Mouse (Mus musculus) forebrain, embryonic 14.5 days (tissue): Measurements from ENCODE around the gene Nxnl1. TPM values are rescaled to one million over a fixed set of nuclear protein-coding genes. Genes with fewer than 3 reads are reported as not detected.

Experiments
- ATAC-seq: fragments of 200-750 bp; cut with Nextera tagmentation; 2 replicates; pipeline ENCODE4 v1.8.0; 2017; ENCODE audit warnings: mild to moderate bottlenecking, moderate library complexity
- DNase-seq: peaks from one replicate; pipeline ENCODE4 v3.0.0-alpha.2; 2015; ENCODE audit warnings: low spot score
- H3K27ac ChIP-seq: fragments of 300-500 bp; sonication (generic); 2 replicates; pipeline ENCODE4 v1.5.1; 2014; ENCODE audit warnings: low read depth, mild to moderate bottlenecking, control low read depth, low read length, moderate library complexity
- H3K27me3 ChIP-seq: fragments of 300-500 bp; sonication (generic); replicated peaks from 2 replicates; pipeline ENCODE4 v1.6.1; 2014; ENCODE audit warnings: low read length, control low read depth, mixed read lengths; ENCODE audit not compliant: control insufficient read depth, insufficient read depth
- H3K36me3 ChIP-seq: fragments of 300-500 bp; sonication (generic); 2 replicates; pipeline ENCODE4 v1.6.1; 2014; ENCODE audit warnings: low read length, control low read depth; ENCODE audit not compliant: control insufficient read depth, insufficient read depth
- H3K4me1 ChIP-seq: fragments of 300-500 bp; sonication (generic); 2 replicates; pipeline ENCODE4 v1.6.1; 2014; ENCODE audit warnings: antibody characterized with exemption, low read length, control low read depth; ENCODE audit not compliant: control insufficient read depth, insufficient read depth
- H3K4me2 ChIP-seq: fragments of 300-500 bp; sonication (generic); 2 replicates; pipeline ENCODE4 v1.6.1; 2014; ENCODE audit warnings: mild to moderate bottlenecking, control low read depth, low read length
- H3K4me3 ChIP-seq: fragments of 300-500 bp; sonication (generic); 2 replicates; pipeline ENCODE4 v1.5.1; 2014; ENCODE audit warnings: low read depth, low read length, control low read depth
- H3K9ac ChIP-seq: fragments of 300-500 bp; sonication (generic); 2 replicates; pipeline ENCODE4 v1.6.1; 2014; ENCODE audit warnings: mild to moderate bottlenecking, low read length, control low read depth, moderate library complexity
- H3K9me3 ChIP-seq: fragments of 300-500 bp; sonication (generic); replicated peaks from 2 replicates; pipeline ENCODE4 v1.6.1; 2016; ENCODE audit warnings: low read length, control low read depth, mixed read lengths; ENCODE audit not compliant: control insufficient read depth
- WGBS: fragments of 180-500 bp; shearing (Covaris S2); extraction: QIAGEN DNeasy Blood & Tissue Kit; methylation state at CpG from one replicate; pipeline ENCODE4 v1.1.7; 2014; 5-methylcytosine and 5-hydroxymethylcytosine counted together
- polyA plus RNA-seq: library from polyadenylated mRNA; unstranded; fragments of >200 nt; fragmentation: Nextera tagmentation; extraction: Ambion mirVana; gene quantifications from 2 replicates; pipeline ENCODE4 v1.2.1, GENCODE M21; 2014

Gene Nxnl1
- polyA plus RNA-seq, 1 experiment from 2014 or later: not detected

DNA sequence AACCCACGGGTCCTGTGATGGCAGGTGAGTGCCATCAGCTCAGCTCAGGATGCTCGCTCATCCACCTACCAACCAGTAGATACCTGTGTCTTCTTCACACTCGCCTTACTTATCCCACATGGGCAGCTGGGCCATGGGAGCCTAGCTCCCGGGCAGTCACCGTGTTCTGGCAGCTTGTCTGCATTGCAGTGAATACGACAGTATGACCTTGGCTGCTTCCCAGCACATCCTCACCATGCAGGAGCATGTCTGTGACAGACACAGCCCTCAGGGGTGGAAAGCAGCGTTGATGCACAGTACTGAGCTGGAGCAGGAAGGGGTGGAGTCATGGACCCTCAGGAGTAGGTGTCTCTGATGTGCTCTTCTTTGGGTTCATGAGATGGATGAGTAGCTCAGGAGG lies 8.0 kb upstream of the Nxnl1 start:
- no peaks in the 10 kb centered on the region for H3K9me3 ChIP-seq
- peaks cover 2% of the 10 kb centered on the region; the same call in 1 of the 2 replicates for H3K36me3 ChIP-seq
- H3K9ac ChIP-seq: no peak overlapping the region
- no peak overlapping the region for H3K4me2 ChIP-seq
- no peaks in the 10 kb centered on the region for H3K27me3 ChIP-seq
- H3K4me3 ChIP-seq: no peak overlapping the region
- DNase-seq: no peak
- 71% methylated on average over 7 of the region's 7 CpGs for WGBS
- H3K4me1 ChIP-seq: peaks cover 20% of the 10 kb centered on the region
- ATAC-seq: no peak
- H3K27ac ChIP-seq: no peak overlapping the region

DNA sequence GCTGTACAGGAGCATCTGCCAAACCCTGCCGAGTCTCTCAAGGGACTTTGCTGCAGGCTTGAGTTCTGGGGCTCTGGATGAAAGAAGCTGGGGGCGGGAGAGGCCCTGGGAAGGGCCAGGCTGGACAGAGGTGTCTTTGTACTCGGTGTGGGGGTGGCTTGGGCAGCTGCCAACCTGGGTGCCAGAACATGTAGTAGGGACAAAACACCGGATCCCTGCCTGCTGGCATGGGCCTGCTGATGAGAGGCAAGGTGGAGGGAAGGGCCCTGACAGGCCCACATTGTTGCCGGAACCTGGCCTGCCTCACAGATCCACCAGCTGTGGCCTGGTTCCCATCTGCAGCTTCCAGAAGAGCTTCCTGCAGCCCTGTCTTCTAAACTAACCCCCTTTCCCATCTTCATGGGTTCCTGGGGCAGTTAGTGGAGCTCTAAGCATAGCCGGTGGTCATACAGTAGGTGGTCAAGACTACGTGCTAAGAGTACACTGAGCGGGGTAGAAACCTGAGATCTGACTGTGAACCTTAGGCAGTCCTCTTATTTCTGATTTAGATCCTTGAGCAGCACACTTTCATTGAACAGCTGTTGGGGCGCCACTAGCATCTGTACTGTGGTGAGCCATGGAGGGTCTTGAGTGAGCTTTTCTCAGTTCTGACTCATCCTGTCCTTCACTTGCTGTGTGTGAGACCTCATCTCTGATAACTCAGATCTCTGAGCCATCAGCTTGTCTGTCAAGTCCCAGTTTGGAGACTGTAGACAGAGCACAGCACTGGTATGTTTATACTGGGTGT lies 6.6 kb upstream of the Nxnl1 start:
- ATAC-seq (peak; percentile 15), DNase-seq (peak; percentile 89)
- Histone ChIP-seq H3K9me3 (no peaks in the 10 kb centered on the region), H3K4me2 (peak overlapping the region; percentile 81), H3K27me3 (no peaks in the 10 kb centered on the region), H3K4me3 (0 out of 2 replicates have a peak overlapping the region, but pooled peaks have one; percentile 5), H3K36me3 (no peaks in the 10 kb centered on the region), H3K27ac (peak overlapping the region; percentile 87), H3K4me1 (peaks cover 23% of the 10 kb centered on the region), H3K9ac (peak overlapping the region; percentile 41)
- 44% methylated on average over 9 of the region's 9 CpGs for WGBS

DNA sequence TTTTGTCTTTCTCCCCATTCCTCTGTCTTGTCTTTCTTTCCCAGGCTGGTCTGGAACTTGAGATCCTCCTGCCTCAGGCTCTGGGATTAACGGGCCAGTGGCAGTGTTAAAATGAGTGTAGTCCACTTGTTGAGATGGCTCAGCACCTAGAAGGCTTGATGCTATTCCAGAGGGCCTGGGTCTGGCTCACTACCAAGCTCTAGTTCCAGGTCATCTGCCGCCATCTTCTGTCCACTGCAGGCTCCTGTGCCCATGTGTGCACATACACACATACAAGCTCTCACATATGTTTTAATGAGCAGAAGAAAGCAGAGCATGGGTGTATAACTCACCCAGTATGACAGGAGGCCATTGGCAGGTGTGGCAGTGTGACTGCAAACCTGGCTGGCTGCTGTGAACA lies 5.7 kb upstream of the Nxnl1 start:
- H3K27ac ChIP-seq: peak overlapping the region; percentile 87
- no peaks in the 10 kb centered on the region for H3K27me3 ChIP-seq
- 0 out of 2 replicates have a peak overlapping the region, but pooled peaks have one; percentile 64 for H3K4me3 ChIP-seq
- DNase-seq (no peak), ATAC-seq (no peak)
- H3K9ac ChIP-seq: no peak overlapping the region
- H3K9me3 ChIP-seq: no peaks in the 10 kb centered on the region
- peaks cover 23% of the 10 kb centered on the region for H3K4me1 ChIP-seq
- 78% methylated on average over 2 of the region's 2 CpGs for WGBS
- H3K36me3 ChIP-seq: no peaks in the 10 kb centered on the region
- peak overlapping the region; percentile 81 for H3K4me2 ChIP-seq

DNA sequence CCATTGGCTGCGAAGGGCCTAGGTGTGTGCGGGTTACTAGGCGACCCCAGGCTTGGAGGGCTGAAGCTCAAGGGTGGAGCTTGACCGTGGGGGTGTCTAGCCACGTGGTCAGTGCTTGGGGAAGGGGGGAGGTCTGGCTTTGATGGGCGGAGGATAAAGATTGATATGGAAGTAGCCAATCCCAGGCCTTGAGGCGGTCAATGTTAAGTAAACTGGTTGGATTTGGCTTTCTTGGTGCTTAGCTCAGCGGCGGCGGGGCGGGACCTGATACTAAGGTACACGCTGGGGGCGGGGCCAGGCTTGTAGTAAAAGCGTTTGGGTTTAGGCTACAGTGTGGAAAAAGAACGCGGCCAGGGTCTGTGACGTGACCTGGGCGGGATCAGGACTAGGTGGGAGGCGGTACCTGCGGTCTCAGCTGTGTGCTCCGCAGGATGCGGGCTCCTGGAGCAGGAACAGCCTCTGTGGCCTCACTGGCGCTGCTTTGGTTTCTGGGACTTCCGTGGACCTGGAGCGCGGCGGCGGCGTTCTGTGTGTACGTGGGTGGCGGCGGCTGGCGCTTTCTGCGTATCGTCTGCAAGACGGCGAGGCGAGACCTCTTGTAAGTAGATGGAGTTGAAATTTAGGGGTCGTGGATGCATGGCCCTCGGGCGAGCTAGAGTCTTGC lies 4.0 kb upstream of the Nxnl1 start:
- Histone ChIP-seq H3K4me1 (peaks cover 23% of the 10 kb centered on the region), H3K27me3 (no peaks in the 10 kb centered on the region), H3K4me2 (peak overlapping the region; percentile 81), H3K9me3 (no peaks in the 10 kb centered on the region), H3K4me3 (peak overlapping the region; percentile 64), H3K36me3 (no peaks in the 10 kb centered on the region), H3K9ac (peak overlapping the region; percentile 75), H3K27ac (peak overlapping the region; percentile 79)
- ATAC-seq: peak; percentile 89
- DNase-seq: peak; percentile 98
- under 1% methylated on average over 41 of the region's 41 CpGs for WGBS

DNA sequence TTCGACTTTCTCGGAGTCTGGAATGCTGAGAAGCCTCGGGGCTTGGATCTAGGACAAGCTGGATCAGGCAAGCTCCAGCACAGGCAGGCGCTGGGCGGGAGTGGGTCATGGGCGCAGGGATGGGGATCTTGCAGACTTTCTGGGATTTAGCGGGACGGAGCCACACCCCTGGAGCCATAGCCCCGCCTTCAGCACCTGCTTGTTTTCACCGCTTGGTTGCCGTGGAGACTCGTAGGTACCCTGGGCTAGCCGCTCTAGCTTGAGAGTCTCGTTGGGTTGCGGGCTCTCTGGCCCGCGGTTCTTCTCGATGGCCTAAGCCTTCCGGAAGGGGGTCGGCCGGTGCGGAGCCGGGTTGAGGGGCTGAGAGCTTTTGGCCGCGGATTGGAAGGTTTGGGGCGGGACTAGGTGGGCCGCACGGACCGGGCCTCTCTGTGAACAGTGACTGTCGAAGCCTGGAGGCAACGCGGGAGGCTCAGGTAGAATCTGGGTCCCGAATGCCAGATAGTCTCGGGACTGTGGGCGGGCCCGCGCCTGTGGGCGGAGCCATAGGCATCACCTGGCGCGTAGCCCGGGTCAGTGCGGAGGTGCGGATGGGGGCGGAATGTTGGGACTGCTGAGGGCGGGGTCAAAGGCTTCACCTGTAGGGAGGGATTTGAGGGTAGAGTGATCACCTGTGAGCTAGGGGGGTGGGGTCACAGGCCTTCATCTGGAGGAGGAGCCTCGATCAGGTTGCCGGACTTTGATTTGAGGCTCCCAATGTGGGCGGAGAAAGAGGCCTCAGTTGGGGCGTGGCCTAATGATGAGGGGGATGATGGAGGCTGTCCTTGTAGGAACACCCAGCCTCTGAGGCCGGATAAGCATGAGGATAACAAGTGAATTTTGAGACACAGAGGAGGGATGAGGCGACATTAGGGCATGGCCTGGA lies 3.2 kb upstream of the Nxnl1 start:
- Histone ChIP-seq H3K27ac (peak overlapping the region; percentile 79), H3K9ac (peak overlapping the region; percentile 75), H3K36me3 (no peaks in the 10 kb centered on the region), H3K4me3 (peak overlapping the region; percentile 64), H3K4me1 (peaks cover 23% of the 10 kb centered on the region), H3K9me3 (no peaks in the 10 kb centered on the region), H3K4me2 (peak overlapping the region; percentile 81), H3K27me3 (no peaks in the 10 kb centered on the region)
- peak; percentile 78 for ATAC-seq
- under 1% methylated on average over 50 of the region's 51 CpGs for WGBS
- DNase-seq: peak; percentile 95

DNA sequence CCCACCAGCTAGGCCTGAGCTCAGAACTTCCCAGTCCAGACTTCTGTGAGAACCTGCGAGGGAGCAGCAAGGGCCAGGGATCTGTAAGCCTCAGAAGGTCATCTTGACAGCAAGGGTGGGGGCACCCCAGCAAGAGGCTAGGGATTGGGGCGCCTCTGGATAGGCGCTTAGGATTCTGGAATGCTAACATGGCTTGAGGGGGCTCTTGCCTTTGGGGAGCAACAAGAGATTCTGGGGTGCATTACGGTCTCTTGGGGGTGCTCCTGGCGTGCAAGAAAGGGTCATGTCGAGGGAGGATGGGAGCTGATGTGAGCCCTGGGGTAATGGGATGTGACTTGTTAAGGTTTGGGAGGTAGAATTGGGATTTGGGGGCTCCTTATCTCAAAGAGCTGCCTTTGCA lies 2.5 kb upstream of the Nxnl1 start:
- WGBS: 14% methylated on average over 6 of the region's 6 CpGs
- peak overlapping the region; percentile 75 for H3K9ac ChIP-seq

DNA sequence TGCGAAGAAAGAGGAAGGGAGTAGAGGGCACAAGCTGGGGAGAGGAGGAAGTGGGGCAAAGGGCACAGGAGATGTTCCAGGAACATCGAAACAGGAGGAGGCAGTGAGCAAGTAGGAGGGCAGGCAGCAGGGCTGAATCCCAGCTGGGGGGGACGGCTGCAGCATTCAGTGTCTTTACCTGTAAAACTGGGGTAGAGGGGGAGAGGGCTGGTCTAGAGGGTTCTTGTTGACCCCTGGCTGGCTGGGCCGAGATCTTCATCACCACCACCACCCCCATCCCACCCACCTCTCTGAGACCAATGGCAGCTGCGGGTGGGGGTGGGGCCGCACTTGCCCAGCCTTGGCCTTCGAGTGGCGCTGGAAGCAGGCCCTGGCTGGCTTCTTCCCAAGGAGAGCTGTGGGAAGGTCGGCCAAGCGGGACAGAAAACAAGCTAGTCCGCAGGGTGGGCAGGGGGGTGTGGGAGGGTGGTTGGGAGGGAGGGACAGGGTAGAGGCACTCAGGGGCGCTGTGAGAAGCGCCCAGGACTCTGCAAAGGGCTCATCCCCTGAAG lies 2.1 kb upstream of the Nxnl1 start, which contains the start of gene Slc27a1:
Gene Slc27a1, plus strand, starts transcription at position 496 of the 551 bp plus-strand sequence.
- DNase-seq (peak; percentile 77), ATAC-seq (no peak)
- WGBS: 11% methylated on average over 13 of the region's 13 CpGs
- Histone ChIP-seq H3K9ac (peak within 1 kb of the TSS; percentile 75), H3K4me2 (peak within 1 kb of the TSS; percentile 81), H3K9me3 (no peaks in the 10 kb centered on the region), H3K36me3 (no peaks in the 10 kb centered on the region), H3K4me3 (peak within 1 kb of the TSS; percentile 64), H3K27ac (peak within 1 kb of the TSS; percentile 79), H3K27me3 (no peaks in the 10 kb centered on the region), H3K4me1 (peaks cover 23% of the 10 kb centered on the region)

More for the DNA sequence above, 2.5 kb upstream of the Nxnl1 start:
- Histone ChIP-seq H3K4me2 (peak overlapping the region; percentile 81), H3K36me3 (no peaks in the 10 kb centered on the region), H3K4me1 (peaks cover 23% of the 10 kb centered on the region), H3K27ac (peak overlapping the region; percentile 79), H3K27me3 (no peaks in the 10 kb centered on the region), H3K9me3 (no peaks in the 10 kb centered on the region), H3K4me3 (peak overlapping the region; percentile 64)
- no peak for DNase-seq
- ATAC-seq: no peak

DNA sequence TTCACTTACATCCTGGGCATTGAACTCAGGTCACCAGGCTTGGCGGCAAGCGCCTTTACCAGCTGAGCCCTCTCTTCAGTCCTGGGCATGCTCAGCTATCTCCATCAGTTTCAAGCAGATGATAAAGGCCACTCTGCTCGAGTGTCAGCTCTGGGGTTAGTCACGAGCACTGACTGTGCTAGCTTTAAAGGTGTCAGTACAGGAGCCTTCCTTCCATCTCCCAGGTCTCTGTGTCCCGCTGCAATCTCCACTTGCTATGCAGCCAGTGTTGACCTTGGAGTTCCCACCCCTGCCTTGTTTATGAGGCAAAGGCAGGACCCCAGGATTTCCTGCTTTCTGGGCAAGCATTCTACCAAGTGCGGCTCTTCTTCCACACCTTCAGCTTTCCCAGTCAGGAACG lies 1.2 kb upstream of the Nxnl1 start:
- H3K4me2 ChIP-seq: no peak overlapping the region
- no peaks in the 10 kb centered on the region for H3K36me3 ChIP-seq
- H3K27ac ChIP-seq: no peak overlapping the region
- peaks cover 6% of the 10 kb centered on the region for H3K27me3 ChIP-seq
- H3K9ac ChIP-seq: no peak overlapping the region
- H3K4me1 ChIP-seq: peaks cover 21% of the 10 kb centered on the region
- H3K9me3 ChIP-seq: no peaks in the 10 kb centered on the region
- ATAC-seq (no peak), DNase-seq (no peak)
- WGBS: 81% methylated on average over 7 of the region's 7 CpGs
- H3K4me3 ChIP-seq: no peak overlapping the region
